Mouse (Mus musculus) neural tube, embryonic 13.5 days (tissue): ENCODE data around the gene Marc1. TPM values are rescaled to one million over a fixed set of nuclear protein-coding genes. Genes with fewer than 3 reads are reported as not detected.
A peak's percentile ranks its signal among the peaks of the same experiment; 100 is the strongest.

Experiments used
- ATAC-seq: fragments of 200-750 bp; cut with Nextera tagmentation; 2 replicates; pipeline ENCODE4 v1.8.0; 2017; ENCODE audit warnings: low read depth, mild to moderate bottlenecking, moderate TSS enrichment, moderate library complexity
- H3K27ac ChIP-seq: fragments of 300-500 bp; sonication (generic); replicated peaks from 2 replicates; pipeline ENCODE4 v1.5.1; 2015; ENCODE audit warnings: moderate library complexity, mild to moderate bottlenecking, inconsistent platforms
- H3K27me3 ChIP-seq: fragments of 300-500 bp; sonication (generic); 2 replicates; pipeline ENCODE4 v1.6.1; 2015; ENCODE audit warnings: mild to moderate bottlenecking, inconsistent platforms
- H3K36me3 ChIP-seq: fragments of 300-500 bp; sonication (generic); 2 replicates; pipeline ENCODE4 v1.6.1; 2015; ENCODE audit warnings: mild to moderate bottlenecking, inconsistent platforms
- H3K4me1 ChIP-seq: fragments of 300-500 bp; sonication (generic); replicated peaks from 2 replicates; pipeline ENCODE4 v1.6.1; 2015; ENCODE audit warnings: inconsistent platforms
- H3K4me2 ChIP-seq: fragments of 300-500 bp; sonication (generic); 2 replicates; pipeline ENCODE4 v1.6.1; 2015; ENCODE audit warnings: inconsistent platforms, mild to moderate bottlenecking, moderate library complexity
- H3K4me3 ChIP-seq: fragments of 300-500 bp; sonication (generic); 2 replicates; pipeline ENCODE4 v1.5.1; 2015; ENCODE audit warnings: mild to moderate bottlenecking, inconsistent platforms
- H3K9ac ChIP-seq: fragments of 300-500 bp; sonication (generic); 2 replicates; pipeline ENCODE4 v1.6.1; 2015; ENCODE audit warnings: moderate library complexity, mild to moderate bottlenecking, inconsistent platforms
- H3K9me3 ChIP-seq: fragments of 300-500 bp; sonication (generic); 2 replicates; pipeline ENCODE4 v1.6.1; 2016; ENCODE audit warnings: inconsistent platforms
- WGBS: fragments of 180-500 bp; shearing (Covaris S2); methylation state at CpG from one replicate; pipeline ENCODE4 v1.1.7; 2015; 5-methylcytosine and 5-hydroxymethylcytosine counted together
- polyA plus RNA-seq: library from polyadenylated mRNA; unstranded; fragments of >200 nt; fragmentation: Nextera tagmentation; extraction: Ambion mirVana; gene quantifications from 2 replicates; pipeline ENCODE4 v1.2.1, GENCODE M21; 2015

Marc1 gene
- polyA plus RNA-seq, 1 experiment from 2014 or later = not detected

DNA sequence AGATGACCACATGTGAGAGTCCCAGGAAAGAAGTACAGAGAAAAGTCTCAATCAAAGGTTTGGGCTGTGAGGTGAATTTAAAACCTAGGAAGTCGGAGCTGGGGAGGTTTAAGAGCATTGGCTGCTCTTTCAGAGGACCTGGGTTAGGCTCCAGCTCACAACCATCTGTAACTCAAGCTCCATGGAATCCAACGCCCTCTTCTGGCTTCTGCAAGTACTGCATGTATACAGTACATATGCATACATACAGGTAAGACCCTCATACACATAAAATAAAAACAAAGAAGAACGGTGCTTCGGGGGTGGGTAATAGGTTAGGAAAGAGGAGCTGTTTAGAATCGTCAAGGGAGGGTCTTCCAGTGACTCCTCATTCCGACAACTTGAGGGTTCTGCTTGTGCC is 6.7 kb upstream of the Marc1 start:
- Histone ChIP-seq H3K4me2 (no peak overlapping the region), H3K9ac (no peak overlapping the region), H3K36me3 (peaks cover 48% of the 10 kb centered on the region), H3K27me3 (no peaks in the 10 kb centered on the region), H3K4me3 (no peak overlapping the region), H3K4me1 (peaks cover 7% of the 10 kb centered on the region; the same call in 1 of the 2 replicates), H3K9me3 (no peaks in the 10 kb centered on the region), H3K27ac (no peak overlapping the region)
- WGBS = 83% methylated on average over 6 of the region's 6 CpGs
- no peak for ATAC-seq

DNA sequence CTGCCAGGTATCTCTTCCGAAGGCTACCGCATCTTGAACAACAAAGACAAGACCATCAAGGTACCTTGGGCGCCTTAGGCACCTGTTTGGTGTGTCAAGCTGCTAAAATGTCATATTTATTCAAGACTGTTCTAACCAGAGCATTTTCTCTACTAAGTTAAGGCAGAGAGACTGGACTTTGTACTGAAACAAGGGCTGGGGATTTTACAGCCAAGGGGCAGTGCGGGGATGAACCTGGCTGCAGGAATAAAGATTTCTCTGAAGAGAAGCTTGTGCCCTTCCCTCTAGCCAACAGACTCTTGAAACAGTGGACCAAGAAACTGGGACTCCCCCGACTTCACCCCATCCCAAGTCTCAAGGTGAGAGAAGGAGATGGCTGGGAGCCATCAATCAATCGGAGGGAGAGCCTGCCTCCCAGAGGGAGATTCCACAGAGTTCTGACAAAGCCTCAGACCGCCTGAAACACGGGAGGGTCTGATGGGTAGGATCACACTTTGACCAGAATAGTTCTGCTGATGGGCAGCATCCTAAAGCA is 670 bp upstream of the Marc1 start:
- no peak overlapping the region for H3K4me3 ChIP-seq
- no peak for ATAC-seq
- no peaks in the 10 kb centered on the region for H3K9me3 ChIP-seq
- no peak overlapping the region for H3K9ac ChIP-seq
- H3K4me2 ChIP-seq = no peak overlapping the region
- H3K4me1 ChIP-seq = peaks cover 10% of the 10 kb centered on the region
- peaks cover 31% of the 10 kb centered on the region for H3K27me3 ChIP-seq
- no peak overlapping the region for H3K27ac ChIP-seq
- WGBS = 74% methylated on average over 8 of the region's 8 CpGs
- H3K36me3 ChIP-seq = peaks cover 15% of the 10 kb centered on the region

DNA sequence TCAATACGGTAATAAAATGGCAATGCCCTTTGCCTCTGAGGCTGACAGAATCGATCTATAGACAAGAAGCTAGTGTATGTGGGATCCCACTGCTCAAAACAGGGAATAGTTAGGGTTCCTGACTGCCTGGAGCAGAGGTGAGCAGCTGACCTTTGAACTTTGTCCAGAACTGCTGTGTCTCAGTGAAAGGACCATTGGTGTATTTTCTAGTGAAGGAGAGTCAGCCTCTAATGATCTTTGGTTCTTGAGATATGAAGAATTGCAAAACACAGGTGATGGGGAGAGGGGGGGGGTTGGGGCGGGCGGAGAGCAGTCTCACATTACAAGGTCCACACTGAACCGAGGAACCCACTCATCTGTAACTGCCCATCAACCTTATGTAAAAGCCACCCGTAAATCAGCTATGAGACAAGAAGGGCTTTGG is 1.5 kb downstream of the Marc1 start:
- no peak overlapping the region for H3K9ac ChIP-seq
- WGBS = 70% methylated on average over 6 of the region's 6 CpGs
- no peak overlapping the region for H3K4me3 ChIP-seq
- no peak for ATAC-seq
- H3K36me3 ChIP-seq = peaks cover 7% of the 10 kb centered on the region; the same call in 1 of the 2 replicates
- no peak overlapping the region for H3K27ac ChIP-seq
- peaks cover 31% of the 10 kb centered on the region for H3K27me3 ChIP-seq
- no peak overlapping the region for H3K4me2 ChIP-seq
- no peaks in the 10 kb centered on the region for H3K9me3 ChIP-seq
- H3K4me1 ChIP-seq = peaks cover 10% of the 10 kb centered on the region

DNA sequence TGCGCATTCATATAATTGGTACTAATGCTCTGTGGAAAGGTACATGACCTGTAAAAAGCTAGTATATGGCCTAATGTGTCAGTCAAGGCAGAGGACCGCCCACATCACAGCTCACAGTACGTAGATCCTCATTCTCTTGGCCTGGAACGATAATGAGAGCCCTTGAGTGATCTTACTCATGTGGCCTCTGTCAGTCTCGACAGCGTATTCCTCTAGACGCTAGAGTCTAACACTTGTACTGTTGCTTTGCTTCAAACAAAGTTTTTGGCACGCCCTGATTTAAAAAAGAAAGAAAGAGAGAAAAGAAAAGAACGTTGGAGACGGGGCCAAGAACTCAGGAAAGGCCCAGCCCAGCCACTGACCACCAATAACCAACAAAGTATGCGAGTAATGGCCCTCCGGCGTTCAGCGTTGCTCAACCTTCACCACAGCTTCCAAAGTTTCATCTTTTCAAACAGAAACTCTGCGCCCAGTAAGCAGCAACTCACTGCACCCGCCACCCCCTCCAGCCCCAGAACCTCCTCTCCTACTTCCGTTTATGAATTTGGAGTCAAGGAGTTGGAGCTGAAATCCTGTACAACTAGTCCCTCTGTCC is 2.6 kb downstream of the Marc1 start:
- Histone ChIP-seq H3K4me3 (no peak overlapping the region), H3K27me3 (peaks cover 31% of the 10 kb centered on the region), H3K27ac (no peak overlapping the region), H3K36me3 (peaks cover 7% of the 10 kb centered on the region; the same call in 1 of the 2 replicates), H3K9ac (no peak overlapping the region), H3K4me2 (no peak overlapping the region), H3K9me3 (no peaks in the 10 kb centered on the region), H3K4me1 (peaks cover 10% of the 10 kb centered on the region)
- WGBS = 90% methylated on average over 17 of the region's 17 CpGs
- ATAC-seq = no peak

DNA sequence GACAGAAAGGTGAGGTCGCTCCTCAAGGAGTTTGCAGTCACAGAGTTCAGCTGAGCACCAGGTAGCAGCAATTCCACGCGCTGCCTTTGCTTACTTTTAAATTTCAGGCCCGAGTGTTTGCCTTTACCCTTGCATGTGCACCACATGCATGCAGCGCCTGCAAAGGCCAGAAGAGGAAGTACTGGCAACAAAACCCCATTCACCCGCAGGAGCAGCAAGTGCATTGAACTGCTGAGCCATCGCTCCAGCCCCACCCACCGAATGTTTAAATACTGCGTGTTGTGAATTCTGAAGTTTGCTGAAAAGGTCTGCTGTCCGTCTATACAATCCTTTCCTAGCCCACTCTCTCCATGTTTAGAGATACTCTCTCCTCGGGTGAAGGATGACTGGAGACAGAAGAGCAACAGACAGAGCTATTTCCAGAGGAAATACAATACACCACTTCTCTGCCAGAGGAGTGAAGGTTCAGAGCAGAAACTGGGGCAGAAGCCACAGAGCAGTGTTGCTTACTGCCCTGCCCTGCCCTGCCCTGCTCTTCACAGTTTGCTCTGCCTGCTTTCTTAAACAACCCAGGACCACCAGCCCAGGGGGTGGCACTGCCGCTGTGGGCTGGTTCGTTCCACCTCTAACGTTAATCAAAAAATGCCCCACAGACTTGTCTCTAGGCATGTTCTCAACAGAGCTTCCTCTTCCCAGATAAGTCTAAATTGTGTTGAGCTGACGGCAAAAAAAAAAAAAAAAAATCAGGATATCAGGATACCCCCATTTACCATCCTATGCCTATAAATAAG is 3.3 kb downstream of the Marc1 start:
- Histone ChIP-seq H3K27me3 (peaks cover 31% of the 10 kb centered on the region), H3K4me2 (no peak overlapping the region), H3K9me3 (no peaks in the 10 kb centered on the region), H3K36me3 (0 out of 2 replicates have a peak, but pooled peaks cover 4% of the 10 kb centered on the region), H3K4me3 (no peak overlapping the region), H3K27ac (no peak overlapping the region), H3K9ac (no peak overlapping the region), H3K4me1 (peaks cover 10% of the 10 kb centered on the region)
- WGBS = 69% methylated on average over 15 of the region's 15 CpGs
- no peak for ATAC-seq

DNA sequence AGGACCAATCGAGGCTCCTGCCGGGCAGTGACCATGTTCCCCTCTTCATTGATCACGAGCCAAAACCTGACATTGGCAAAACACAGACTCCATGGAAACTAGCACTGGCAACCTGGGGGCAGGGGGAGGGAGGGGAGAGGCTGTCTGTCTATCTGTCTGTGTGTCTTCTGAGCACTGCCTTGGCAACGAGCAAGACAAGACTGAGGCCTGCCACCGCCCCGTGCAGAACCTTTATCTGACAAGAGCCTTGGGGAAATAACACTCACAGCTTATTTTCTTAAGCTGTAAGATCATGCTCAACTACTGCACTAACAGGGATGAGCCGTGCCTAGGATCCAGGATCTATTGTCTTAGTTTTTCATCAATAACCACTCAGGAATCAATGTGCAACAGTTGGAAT is 4.0 kb downstream of the Marc1 start:
- Histone ChIP-seq H3K27me3 (peaks cover 31% of the 10 kb centered on the region), H3K36me3 (no peaks in the 10 kb centered on the region), H3K27ac (no peak overlapping the region), H3K4me2 (no peak overlapping the region), H3K4me3 (no peak overlapping the region), H3K9me3 (no peaks in the 10 kb centered on the region), H3K9ac (no peak overlapping the region), H3K4me1 (peaks cover 10% of the 10 kb centered on the region)
- 81% methylated on average over 7 of the region's 7 CpGs for WGBS
- no peak for ATAC-seq

DNA sequence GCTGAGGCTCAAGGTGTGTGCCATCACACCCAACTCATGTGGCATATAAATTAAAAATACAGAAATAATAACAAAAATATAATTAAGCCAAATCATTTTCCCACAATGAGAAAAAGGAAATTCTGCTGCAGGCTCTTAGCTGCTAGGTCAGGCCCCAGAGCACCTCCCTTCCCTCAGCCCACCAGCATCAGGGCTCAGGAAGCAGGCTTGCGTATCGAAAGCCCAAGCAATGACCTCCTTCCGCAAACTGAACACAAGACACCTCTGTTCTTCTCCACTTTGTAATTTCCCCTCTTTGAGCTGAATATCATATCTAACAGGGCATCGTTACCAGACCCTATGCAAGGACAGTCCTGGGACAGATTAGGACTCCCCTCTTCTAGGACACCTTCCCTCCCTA is 5.4 kb downstream of the Marc1 start:
- WGBS = 89% methylated on average over 4 of the region's 4 CpGs
- Histone ChIP-seq H3K4me3 (no peak overlapping the region), H3K4me2 (no peak overlapping the region), H3K4me1 (peaks cover 5% of the 10 kb centered on the region), H3K36me3 (no peaks in the 10 kb centered on the region), H3K9me3 (peaks cover 5% of the 10 kb centered on the region; the same call in 1 of the 2 replicates), H3K27me3 (peaks cover 18% of the 10 kb centered on the region), H3K9ac (no peak overlapping the region), H3K27ac (no peak overlapping the region)
- ATAC-seq = no peak

DNA sequence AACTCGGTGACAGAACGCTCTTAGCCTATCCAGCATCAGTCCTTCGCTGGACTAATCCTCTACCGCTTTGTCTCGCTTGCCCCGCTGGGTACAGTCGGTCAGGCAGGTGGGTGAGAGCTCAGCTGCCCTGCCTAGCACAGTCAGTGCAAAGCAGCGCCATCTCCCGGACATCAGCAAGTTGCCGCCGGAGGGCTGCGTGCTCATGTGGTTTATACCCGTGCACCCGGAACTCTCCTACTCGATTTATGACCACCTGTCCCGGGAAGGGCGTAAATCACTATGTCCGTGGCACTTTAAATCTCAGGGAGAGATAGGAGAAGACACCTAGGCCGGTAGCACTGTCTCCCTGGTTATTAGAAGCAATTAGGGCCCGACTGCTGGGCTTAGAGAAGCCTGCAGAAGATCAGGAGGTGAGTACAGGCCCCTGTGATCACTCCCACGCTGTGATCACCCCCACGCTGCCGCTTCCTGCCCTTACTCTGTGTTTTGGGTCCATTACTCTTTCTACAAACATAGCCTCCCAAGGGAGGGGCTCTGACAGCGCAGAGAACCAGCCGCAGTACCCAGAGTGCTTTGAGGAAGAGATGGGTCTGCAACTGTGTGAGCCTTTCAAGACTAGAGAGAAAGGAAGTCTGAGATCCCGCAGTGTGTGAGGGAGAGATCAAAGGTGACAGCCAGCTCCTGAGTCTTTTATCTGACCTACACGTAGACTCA is 17.8 kb downstream of the Marc1 start:
- no peak for ATAC-seq
- H3K9ac ChIP-seq = peak overlapping the region; percentile 22; the same call in 1 of the 2 replicates

DNA sequence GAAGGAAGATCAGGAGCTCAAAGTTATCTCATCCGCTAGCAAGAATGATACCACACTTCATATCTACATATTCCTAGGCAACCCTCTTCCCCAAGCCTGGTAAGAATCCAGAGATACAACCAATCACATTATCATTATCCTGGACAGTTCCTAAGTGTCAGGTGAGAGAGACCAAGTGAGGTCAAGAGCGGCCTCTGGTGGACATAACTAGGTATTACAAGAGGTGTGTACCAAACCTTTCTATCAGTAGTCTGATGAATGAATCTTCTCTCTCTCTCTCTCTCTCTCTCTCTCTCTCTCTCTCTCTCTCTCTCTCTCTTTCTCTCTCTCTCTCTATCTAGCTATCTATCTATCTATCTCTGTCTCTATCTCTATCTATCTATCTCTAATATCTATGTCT is 20.0 kb downstream of the Marc1 start:
- H3K9ac ChIP-seq = no peak overlapping the region
- H3K36me3 ChIP-seq = no peaks in the 10 kb centered on the region
- no peak overlapping the region for H3K27ac ChIP-seq
- H3K4me3 ChIP-seq = no peak overlapping the region
- H3K4me1 ChIP-seq = peaks cover 5% of the 10 kb centered on the region; the same call in 1 of the 2 replicates
- H3K9me3 ChIP-seq = no peaks in the 10 kb centered on the region
- no peaks in the 10 kb centered on the region for H3K27me3 ChIP-seq
- WGBS = 5% methylated on average over 2 of the region's 2 CpGs
- ATAC-seq = no peak
- no peak overlapping the region for H3K4me2 ChIP-seq

More for the DNA sequence above, 17.8 kb downstream of the Marc1 start:
- no peaks in the 10 kb centered on the region for H3K9me3 ChIP-seq
- H3K4me3 ChIP-seq = no peak overlapping the region
- H3K4me2 ChIP-seq = peak overlapping the region; percentile 29; the same call in 1 of the 2 replicates
- 16% methylated on average over 27 of the region's 27 CpGs for WGBS
- H3K36me3 ChIP-seq = no peaks in the 10 kb centered on the region
- peaks cover 5% of the 10 kb centered on the region; the same call in 1 of the 2 replicates for H3K4me1 ChIP-seq
- no peaks in the 10 kb centered on the region for H3K27me3 ChIP-seq
- no peak overlapping the region for H3K27ac ChIP-seq

DNA sequence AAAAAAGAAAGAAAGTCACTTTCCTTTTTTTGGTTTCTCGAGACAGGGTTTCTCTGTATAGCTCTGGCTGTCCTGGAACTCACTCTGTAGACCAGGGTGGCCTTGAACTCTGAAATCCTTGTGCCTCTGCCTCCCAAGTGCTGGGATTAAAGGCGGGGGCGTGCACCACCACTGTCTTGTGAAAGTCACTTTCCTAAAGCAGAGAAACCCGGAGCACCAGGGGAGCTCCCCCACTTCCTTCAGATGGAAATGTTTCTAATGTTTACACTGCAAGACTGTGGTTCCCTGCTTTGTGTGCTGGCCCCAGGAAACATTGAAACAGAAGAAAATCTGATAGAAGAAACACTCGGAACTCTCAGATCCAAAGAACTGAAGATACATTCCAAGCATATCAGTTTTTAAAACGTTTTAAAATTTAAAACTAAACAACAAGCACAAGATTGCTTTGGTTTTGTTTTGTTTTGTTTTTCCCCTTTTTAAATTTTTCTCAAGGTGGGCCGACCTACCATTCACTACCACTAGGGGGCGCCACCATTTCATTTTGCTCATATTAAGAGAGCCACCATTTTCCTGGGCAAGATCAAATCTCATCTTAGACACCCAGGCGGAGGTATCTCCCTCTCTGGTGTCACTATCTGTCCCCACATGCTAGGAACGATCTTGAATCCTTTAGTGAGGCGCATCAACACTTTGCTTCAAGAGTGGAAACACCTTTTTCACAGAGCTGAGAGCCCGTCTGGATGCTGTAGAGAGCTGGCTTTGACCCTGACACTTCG is 24.5 kb downstream of the Marc1 start:
- Histone ChIP-seq H3K4me1 (no peaks in the 10 kb centered on the region), H3K9ac (no peak overlapping the region), H3K36me3 (no peaks in the 10 kb centered on the region), H3K27me3 (no peaks in the 10 kb centered on the region), H3K9me3 (no peaks in the 10 kb centered on the region), H3K4me3 (no peak overlapping the region), H3K4me2 (no peak overlapping the region), H3K27ac (no peak overlapping the region)
- WGBS = 72% methylated on average over 13 of the region's 13 CpGs
- ATAC-seq = no peak

DNA sequence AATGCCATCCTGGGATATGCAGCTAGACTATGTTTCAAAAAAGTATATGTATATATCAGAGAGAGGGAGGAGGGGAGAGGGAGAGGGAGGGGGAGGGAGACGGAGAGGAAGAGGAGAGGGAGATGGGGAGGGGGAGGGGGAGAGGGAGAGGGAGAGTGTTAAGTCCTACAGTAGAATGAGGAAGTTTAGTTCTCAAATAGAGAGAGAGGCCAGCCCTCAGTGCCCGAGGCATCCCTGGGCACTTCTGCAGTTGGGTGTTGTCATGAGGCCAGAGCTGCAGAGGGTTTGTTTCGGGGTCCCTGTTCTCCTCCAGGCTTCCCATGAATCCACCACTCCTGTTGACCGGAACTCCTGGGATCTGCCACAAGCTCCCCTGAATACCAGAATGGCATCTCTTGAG is 27.5 kb downstream of the Marc1 start:
- H3K4me3 ChIP-seq = no peak overlapping the region
- ATAC-seq = no peak
- H3K36me3 ChIP-seq = no peaks in the 10 kb centered on the region
- no peaks in the 10 kb centered on the region for H3K9me3 ChIP-seq
- H3K4me1 ChIP-seq = no peaks in the 10 kb centered on the region
- no peak overlapping the region for H3K4me2 ChIP-seq
- H3K27me3 ChIP-seq = no peaks in the 10 kb centered on the region
- 77% methylated on average over 4 of the region's 4 CpGs for WGBS
- no peak overlapping the region for H3K9ac ChIP-seq
- H3K27ac ChIP-seq = no peak overlapping the region
